Mouse (Mus musculus) cerebellum, adult 2 months (tissue): ENCODE measurements around the gene Tmem121b.

Source experiments
- CTCF ChIP-seq: fragments of 200-500 bp; IDR thresholded peaks from 2 replicates; pipeline ENCODE4 v1.5.1; 2011; ENCODE audit warnings: low read depth, mild to moderate bottlenecking, control low read depth, low read length, moderate library complexity, borderline replicate concordance; ENCODE audit not compliant: insufficient read depth
- POLR2A ChIP-seq: fragments of 200-500 bp; IDR thresholded peaks from 2 replicates; pipeline ENCODE4 v1.6.1; 2011; ENCODE audit warnings: low read length, control low read depth, borderline replicate concordance; ENCODE audit not compliant: insufficient read depth

GRCm38 (mm10) chr6:120463086-120463871 is 30.3 kb downstream of the Tmem121b start, which contains the start of gene Il17ra:
- no peak for TF ChIP-seq POLR2A
- TF ChIP-seq CTCF, result no peak
